10 mouse cellular contexts compared by ENCODE assay signal in the genomic region with DNA sequence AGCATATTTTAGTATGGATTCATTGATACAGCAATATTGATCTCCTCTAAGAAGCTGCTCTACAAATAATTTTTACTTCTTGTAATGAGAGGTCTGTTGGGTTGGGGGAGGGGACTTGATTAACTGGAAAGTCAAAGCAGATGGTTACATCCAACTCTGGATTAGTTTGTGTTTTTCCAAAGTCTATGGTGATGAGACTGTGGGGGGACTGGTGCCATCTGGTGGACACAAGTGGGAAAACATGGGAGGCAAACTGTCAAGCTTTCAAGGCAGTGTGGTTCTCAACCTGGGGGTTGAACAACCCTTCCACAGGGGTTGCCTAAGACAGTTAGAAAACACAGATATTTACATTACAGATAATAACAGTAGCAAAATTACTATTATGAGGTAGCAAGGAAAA. TPM values are rescaled to one million over a fixed set of nuclear protein-coding genes. Genes with fewer than 3 reads are reported as not detected.
A peak's percentile ranks its signal among the peaks of the same experiment; 100 is the strongest.
DNase-seq lines count a peak whose midpoint lies in the region; ATAC-seq and TF ChIP-seq lines count a peak whose summit lies in the region.
"Had no signal": no experiment of that assay in that cellular context is flagged by ENCODE, and none has a peak within 500 bp of the region (broad histone marks: within the 10 kb centered on the region; RNA-seq: fewer than 3 reads in every experiment).

No protein-coding gene starts in this region.

- no peaks in the 10 kb centered on the region for H3K36me3 ChIP-seq in spleen, adult 2 months (ENCODE audit: control insufficient read depth, insufficient read depth, low read length)
- no peaks in the 10 kb centered on the region for H3K36me3 ChIP-seq in hindbrain, embryonic 16.5 days (ENCODE audit: control insufficient read depth, insufficient read depth, low read length)
- H3K36me3 ChIP-seq in midbrain, postnatal 0 days (ENCODE audit: insufficient read depth, low read length): no peaks in the 10 kb centered on the region
- H3K36me3 ChIP-seq: heart, embryonic 15.5 days; stomach, embryonic 15.5 days had no signal

- peak in 1 of 2 experiments; percentile 5 for DNase-seq in spleen, adult 2 months (ENCODE audit: low read depth in 1 of 2, low spot score in 2 of 2)
- no peak for DNase-seq in spleen, postnatal 14 days (ENCODE audit: low spot score in 2 of 2)
- DNase-seq in adrenal gland, postnatal 14 days: peak; percentile 69
- peak; percentile 55 to 57 for DNase-seq in left cerebral cortex, adult 18-20 months (ENCODE audit: low spot score in 2 of 2)
- DNase-seq in midbrain, postnatal 0 days (ENCODE audit: low spot score): peak; percentile 53
- DNase-seq in yolk sac, embryonic 10.5 days (ENCODE audit: low spot score): peak; percentile 5

- TF ChIP-seq POLR2A in spleen, adult 2 months (IDR thresholded peaks at IDR 0.05; ENCODE audit: low read depth, low read length): no peak
- no peak for TF ChIP-seq POLR2A in embryonic fibroblast, embryonic 13.5 days (IDR thresholded peaks at IDR 0.05; ENCODE audit: low read depth, low read length)

- ATAC-seq in hindbrain, embryonic 16.5 days: 0 out of 2 replicates have a peak, but pooled peaks have one; percentile 56
- ATAC-seq in midbrain, postnatal 0 days (ENCODE audit: low FRiP score): peak; percentile 31

- no peak overlapping the region for H3K4me3 ChIP-seq in spleen, adult 2 months (ENCODE audit: extremely low read depth, insufficient read depth, insufficient read length)
- no peak overlapping the region for H3K4me3 ChIP-seq in embryonic fibroblast, embryonic 13.5 days (ENCODE audit: insufficient read depth, low read length)
- no peak overlapping the region for H3K4me3 ChIP-seq in hindbrain, embryonic 16.5 days (ENCODE audit: low read length)
- no peak overlapping the region for H3K4me3 ChIP-seq in midbrain, postnatal 0 days (ENCODE audit: low read depth, low read length)
- H3K4me3 ChIP-seq: heart, embryonic 15.5 days; stomach, embryonic 15.5 days had no signal

- H3K27me3 ChIP-seq in spleen, adult 2 months (ENCODE audit: control insufficient read depth, insufficient read depth, low read length): no peaks in the 10 kb centered on the region
- H3K27me3 ChIP-seq in hindbrain, embryonic 16.5 days (replicated peaks; ENCODE audit: control insufficient read depth, insufficient read depth, low read length): no peaks in the 10 kb centered on the region
- H3K27me3 ChIP-seq in midbrain, postnatal 0 days (ENCODE audit: insufficient read depth, low read length): no peaks in the 10 kb centered on the region
- H3K27me3 ChIP-seq: heart, embryonic 15.5 days; stomach, embryonic 15.5 days had no signal

- H3K9me3 ChIP-seq in hindbrain, embryonic 16.5 days (ENCODE audit: control insufficient read depth, low read length): no peaks in the 10 kb centered on the region
- no peaks in the 10 kb centered on the region for H3K9me3 ChIP-seq in midbrain, postnatal 0 days (ENCODE audit: low read length)
- H3K9me3 ChIP-seq: heart, embryonic 15.5 days; stomach, embryonic 15.5 days had no signal

- TF ChIP-seq CTCF in spleen, adult 2 months (IDR thresholded peaks at IDR 0.05; ENCODE audit: extremely low read depth, insufficient read depth, insufficient read length, insufficient replicate concordance): peak; percentile 50; the same call in 1 of the 2 replicates
- TF ChIP-seq CTCF in embryonic fibroblast, embryonic 13.5 days (IDR thresholded peaks at IDR 0.05; ENCODE audit: borderline replicate concordance, insufficient read depth, low read length): peak; percentile 73; the same call in 1 of the 2 replicates
- TF ChIP-seq CTCF in midbrain, postnatal 0 days (IDR thresholded peaks at IDR 0.05): peak; percentile 95

- H3K27ac ChIP-seq in spleen, adult 2 months (ENCODE audit: insufficient read depth, low read length): no peak overlapping the region
- no peak overlapping the region for H3K27ac ChIP-seq in embryonic fibroblast, embryonic 13.5 days (ENCODE audit: insufficient read depth, low read length)
- H3K27ac ChIP-seq in hindbrain, embryonic 16.5 days (ENCODE audit: low read depth, low read length): no peak overlapping the region
- no peak overlapping the region for H3K27ac ChIP-seq in midbrain, postnatal 0 days (ENCODE audit: low read depth, low read length)
- H3K27ac ChIP-seq: heart, embryonic 15.5 days; stomach, embryonic 15.5 days had no signal

- H3K4me2 ChIP-seq in hindbrain, embryonic 16.5 days (ENCODE audit: low read length): no peak overlapping the region
- H3K4me2 ChIP-seq in midbrain, postnatal 0 days (ENCODE audit: low read depth, low read length, poor library complexity, severe bottlenecking): no peak overlapping the region
- H3K4me2 ChIP-seq: heart, embryonic 15.5 days; stomach, embryonic 15.5 days had no signal

- H3K9ac ChIP-seq in hindbrain, embryonic 16.5 days (ENCODE audit: low read depth, low read length): no peak overlapping the region
- H3K9ac ChIP-seq in midbrain, postnatal 0 days (replicated peaks; ENCODE audit: low read length, poor library complexity, severe bottlenecking): no peak overlapping the region
- H3K9ac ChIP-seq: heart, embryonic 15.5 days; stomach, embryonic 15.5 days had no signal

- H3K4me1 ChIP-seq in spleen, adult 2 months (ENCODE audit: control insufficient read depth, insufficient read depth, insufficient read length): no peaks in the 10 kb centered on the region
- peaks cover 14% of the 10 kb centered on the region; the same call in 1 of the 2 replicates for H3K4me1 ChIP-seq in embryonic fibroblast, embryonic 13.5 days (ENCODE audit: control insufficient read depth, insufficient read depth, low read length)
- H3K4me1 ChIP-seq in hindbrain, embryonic 16.5 days (ENCODE audit: control insufficient read depth, insufficient read depth, low read depth, low read length): no peaks in the 10 kb centered on the region
- H3K4me1 ChIP-seq in midbrain, postnatal 0 days (ENCODE audit: insufficient read depth, low read length): no peaks in the 10 kb centered on the region
- H3K4me1 ChIP-seq: stomach, embryonic 15.5 days had no signal

RNA-seq across cellular contexts. Expression of gene Tmem182, which starts 39.2 kb away (rescaled TPM):
- polyA plus RNA-seq in spleen, adult 2 months (2012; rRNA removed): 0.02 and 0.07 TPM in 2 replicates
- total RNA-seq in adrenal gland, postnatal 14 days (2021): 4.5 and 6.4 TPM in 2 replicates
- not detected in 2 replicates for polyA plus RNA-seq in embryonic fibroblast, embryonic 13.5 days (2011; ENCODE audit: insufficient read length, low read depth, missing spikeins)
- polyA plus RNA-seq in hindbrain, embryonic 16.5 days (2015; fragmentation: Nextera tagmentation; extraction: Ambion mirVana): 0.11 and 0.71 TPM in 2 replicates
- total RNA-seq in left cerebral cortex, adult 18-20 months (2021): under 1 TPM; 0.16 to 0.33 TPM
- 0.05 and 0.24 TPM in 2 replicates for total RNA-seq in midbrain, postnatal 0 days (2014; rRNA removed)
- polyA plus RNA-seq in midbrain, postnatal 0 days (2015; fragmentation: Nextera tagmentation; extraction: Ambion mirVana): 0.20 and 0.21 TPM in 2 replicates

RNA-seq across cellular contexts. Expression of gene Mfsd9, which starts 54.1 kb away (rescaled TPM):
- 0.83 and 1.00 TPM in 2 replicates for polyA plus RNA-seq in spleen, adult 2 months (2012; rRNA removed)
- total RNA-seq in adrenal gland, postnatal 14 days (2021): 2.6 and 3.2 TPM in 2 replicates
- polyA plus RNA-seq in embryonic fibroblast, embryonic 13.5 days (2011; ENCODE audit: insufficient read length, low read depth, missing spikeins): 2.9 and 3.6 TPM in 2 replicates
- 7.6 and 9.5 TPM in 2 replicates for polyA plus RNA-seq in hindbrain, embryonic 16.5 days (2015; fragmentation: Nextera tagmentation; extraction: Ambion mirVana)
- total RNA-seq in left cerebral cortex, adult 18-20 months (2021): 1 to 10 TPM; 3.7 to 4.2 TPM
- 9.2 and 9.3 TPM in 2 replicates for total RNA-seq in midbrain, postnatal 0 days (2014; rRNA removed)
- polyA plus RNA-seq in midbrain, postnatal 0 days (2015; fragmentation: Nextera tagmentation; extraction: Ambion mirVana): 5.5 and 5.8 TPM in 2 replicates

Comparison
In these comparisons a context has a peak if more than half of its experiments do, and no peak if none do; other contexts are left out.
1. DNase-seq: peak in adrenal gland, postnatal 14 days (single experiment), left cerebral cortex, adult 18-20 months (2 of 2), midbrain, postnatal 0 days (single experiment) and yolk sac, embryonic 10.5 days (single experiment); none in spleen, postnatal 14 days (0 of 2).
2. Peak in every context shown above with its lines, with median percentiles within 50 percentile points of each other: CTCF ChIP-seq.